Mouse (Mus musculus) midbrain, embryonic 16.5 days (tissue): ENCODE measurements around the gene Sv2c. TPM values are rescaled to one million over a fixed set of nuclear protein-coding genes. Genes with fewer than 3 reads are reported as not detected.
"Not testable (repeated sequence)": the region's sequence is repeated elsewhere in the genome, so short reads cannot be mapped to it uniquely, and the experiment has no call there.

ENCODE experiments used
- ATAC-seq: fragments of 200-750 bp; cut with Nextera tagmentation; 2 replicates; pipeline ENCODE4 v1.8.0; 2017; ENCODE audit warnings: moderate TSS enrichment
- H3K27ac ChIP-seq: fragments of 300-500 bp; sonication (generic); 2 replicates; pipeline ENCODE4 v1.5.1; 2014; ENCODE audit warnings: mild to moderate bottlenecking, low read length, mixed read lengths
- H3K27me3 ChIP-seq: fragments of 300-500 bp; sonication (generic); 2 replicates; pipeline ENCODE4 v1.6.1; 2014; ENCODE audit warnings: low read depth, low read length, mixed read lengths; ENCODE audit not compliant: control insufficient read depth, insufficient read depth
- H3K36me3 ChIP-seq: fragments of 300-500 bp; sonication (generic); 2 replicates; pipeline ENCODE4 v1.6.1; 2014; ENCODE audit warnings: mild to moderate bottlenecking, low read length, moderate library complexity, mixed read lengths; ENCODE audit not compliant: control insufficient read depth, insufficient read depth
- H3K4me1 ChIP-seq: fragments of 300-500 bp; sonication (generic); 2 replicates; pipeline ENCODE4 v1.6.1; 2014; ENCODE audit warnings: mild to moderate bottlenecking, low read length, mixed read lengths; ENCODE audit not compliant: control insufficient read depth, insufficient read depth
- H3K4me2 ChIP-seq: fragments of 300-500 bp; sonication (generic); 2 replicates; pipeline ENCODE4 v1.6.1; 2014; ENCODE audit warnings: mild to moderate bottlenecking, low read length, mixed read lengths
- H3K4me3 ChIP-seq: fragments of 300-500 bp; sonication (generic); 2 replicates; pipeline ENCODE4 v1.5.1; 2014; ENCODE audit warnings: low read depth, mild to moderate bottlenecking, low read length, moderate library complexity, mixed read lengths
- H3K9ac ChIP-seq: fragments of 300-500 bp; sonication (generic); 2 replicates; pipeline ENCODE4 v1.6.1; 2014; ENCODE audit warnings: low read depth, low read length, mixed read lengths
- H3K9me3 ChIP-seq: fragments of 300-500 bp; sonication (generic); replicated peaks from 2 replicates; pipeline ENCODE4 v1.6.1; 2014; ENCODE audit warnings: mild to moderate bottlenecking, low read length, mixed read lengths; ENCODE audit not compliant: control insufficient read depth, poor library complexity, severe bottlenecking
- WGBS: fragments of 180-500 bp; shearing (Covaris S2); extraction: QIAGEN DNeasy Blood & Tissue Kit; methylation state at CpG from one replicate; pipeline ENCODE4 v1.1.7; 2014; 5-methylcytosine and 5-hydroxymethylcytosine counted together
- polyA plus RNA-seq: library from polyadenylated mRNA; unstranded; fragments of >200 nt; fragmentation: Nextera tagmentation; extraction: Ambion mirVana; gene quantifications from 2 replicates; pipeline ENCODE4 v1.2.1, GENCODE M21; 2015

Gene Sv2c
- polyA plus RNA-seq, 1 experiment from 2014 or later, result 9.2 TPM

DNA sequence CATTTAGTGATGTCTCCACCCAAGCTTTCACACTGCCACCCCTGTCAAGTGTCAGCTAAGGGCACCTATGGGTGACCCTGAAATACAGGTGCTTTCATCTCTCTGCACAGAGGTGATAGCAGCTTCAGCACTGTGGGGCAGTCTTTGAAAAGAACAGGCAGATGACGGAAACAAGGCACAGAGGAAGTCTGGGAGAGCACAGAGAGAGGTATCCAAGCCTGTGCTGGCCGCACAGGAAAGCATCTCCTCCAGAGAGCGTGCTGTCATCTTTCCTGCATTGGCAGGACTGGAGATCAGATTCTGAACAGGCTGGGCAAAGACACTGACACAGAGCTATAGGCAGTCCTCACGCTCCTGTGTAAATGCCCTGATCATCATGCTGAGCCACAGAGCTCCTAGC lies 41.4 kb downstream of the Sv2c start:
- Histone ChIP-seq H3K9ac (no peak overlapping the region), H3K4me2 (no peak overlapping the region), H3K4me3 (no peak overlapping the region), H3K9me3 (no peaks in the 10 kb centered on the region), H3K36me3 (no peaks in the 10 kb centered on the region), H3K27me3 (no peaks in the 10 kb centered on the region), H3K27ac (no peak overlapping the region), H3K4me1 (no peaks in the 10 kb centered on the region)
- no peak for ATAC-seq
- 68% methylated on average over 4 of the region's 4 CpGs for WGBS

DNA sequence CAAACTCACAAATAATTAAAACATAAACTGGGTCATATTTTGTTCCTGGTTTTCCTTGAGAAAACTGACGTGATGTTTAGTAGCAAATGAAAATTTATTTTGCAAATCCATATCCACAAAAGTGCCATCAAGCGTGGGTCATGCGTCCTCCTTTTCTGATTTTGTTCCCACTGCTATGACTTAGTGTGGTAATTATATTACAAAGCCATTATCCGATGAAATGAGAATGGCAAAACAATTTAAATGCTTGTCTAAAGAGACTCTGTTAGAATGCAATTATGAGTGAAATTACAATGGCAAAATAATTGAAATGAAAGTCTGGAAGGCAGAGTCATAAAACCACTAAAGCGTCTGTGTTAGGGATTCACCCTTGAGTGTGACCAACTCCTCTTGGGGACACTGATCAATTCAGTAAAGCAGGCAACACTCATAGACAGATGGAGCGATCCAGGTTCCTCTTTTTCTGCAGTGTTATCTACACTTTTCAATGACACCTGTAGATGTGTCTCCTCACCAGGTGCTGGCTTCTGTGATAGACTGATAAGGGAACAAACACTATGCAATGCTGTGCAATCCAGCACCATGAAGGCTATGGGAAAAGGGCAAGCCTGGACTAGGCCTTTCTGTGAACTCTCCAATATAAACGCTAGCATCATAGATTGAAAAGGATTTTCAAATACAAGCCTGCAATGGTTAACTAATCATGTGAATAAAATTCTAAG lies 46.6 kb downstream of the Sv2c start:
- H3K9ac ChIP-seq, result no peak overlapping the region
- H3K4me3 ChIP-seq, result no peak overlapping the region
- 79% methylated on average over 7 of the region's 7 CpGs for WGBS
- no peak for ATAC-seq
- no peaks in the 10 kb centered on the region for H3K4me1 ChIP-seq
- no peak overlapping the region for H3K27ac ChIP-seq
- H3K27me3 ChIP-seq, result no peaks in the 10 kb centered on the region
- H3K36me3 ChIP-seq, result no peaks in the 10 kb centered on the region
- no peak overlapping the region for H3K4me2 ChIP-seq
- no peaks in the 10 kb centered on the region for H3K9me3 ChIP-seq

- H3K4me2 ChIP-seq, ATAC-seq, H3K4me3 ChIP-seq, H3K4me1 ChIP-seq, H3K9me3 ChIP-seq, H3K9ac ChIP-seq, H3K36me3 ChIP-seq, H3K27ac ChIP-seq, H3K27me3 ChIP-seq: not testable (repeated sequence)
- WGBS, result 95% methylated on average over 1 of the region's 1 CpGs
These were observed 50.6 kb downstream of the Sv2c start, which contains the start of gene Gm17190 for GRCm38 (mm10) chr13:96081754-96082153. TSS of gene Gm17190 (plus strand) at chr13:96082054.

- 90% methylated on average over 3 of the region's 3 CpGs for WGBS
- ATAC-seq, result not testable (repeated sequence)
These were observed 51.1 kb downstream of the Sv2c start, which contains the start of gene Gm20075 for GRCm38 (mm10) chr13:96081276-96081675. TSS of gene Gm20075 (minus strand) at chr13:96081376.

GRCm38 (mm10) chr13:96073555-96073954 lies 58.8 kb downstream of the Sv2c start:
- Histone ChIP-seq H3K4me1 (peaks cover 5% of the 10 kb centered on the region), H3K36me3 (no peaks in the 10 kb centered on the region), H3K27ac (no peak overlapping the region), H3K9me3 (no peaks in the 10 kb centered on the region), H3K4me3 (no peak overlapping the region), H3K27me3 (no peaks in the 10 kb centered on the region), H3K9ac (no peak overlapping the region), H3K4me2 (no peak overlapping the region)
- ATAC-seq, result no peak
- 46% methylated on average over 8 of the region's 8 CpGs for WGBS

More at GRCm38 (mm10) chr13:96081276-96081675, 51.1 kb downstream of the Sv2c start, which contains the start of gene Gm20075:
- not testable (repeated sequence) for H3K27ac ChIP-seq, H3K4me1 ChIP-seq, H3K27me3 ChIP-seq, H3K9ac ChIP-seq, H3K9me3 ChIP-seq, H3K36me3 ChIP-seq, H3K4me3 ChIP-seq, H3K4me2 ChIP-seq

GRCm38 (mm10) chr13:96052755-96053154 lies 79.6 kb downstream of the Sv2c start:
- no peak for ATAC-seq
- no peaks in the 10 kb centered on the region for H3K9me3 ChIP-seq
- WGBS, result 85% methylated on average over 3 of the region's 3 CpGs
- no peak overlapping the region for H3K9ac ChIP-seq
- no peak overlapping the region for H3K4me3 ChIP-seq
- no peaks in the 10 kb centered on the region for H3K4me1 ChIP-seq
- H3K27ac ChIP-seq, result no peak overlapping the region
- H3K4me2 ChIP-seq, result no peak overlapping the region
- H3K36me3 ChIP-seq, result no peaks in the 10 kb centered on the region
- no peaks in the 10 kb centered on the region for H3K27me3 ChIP-seq

DNA sequence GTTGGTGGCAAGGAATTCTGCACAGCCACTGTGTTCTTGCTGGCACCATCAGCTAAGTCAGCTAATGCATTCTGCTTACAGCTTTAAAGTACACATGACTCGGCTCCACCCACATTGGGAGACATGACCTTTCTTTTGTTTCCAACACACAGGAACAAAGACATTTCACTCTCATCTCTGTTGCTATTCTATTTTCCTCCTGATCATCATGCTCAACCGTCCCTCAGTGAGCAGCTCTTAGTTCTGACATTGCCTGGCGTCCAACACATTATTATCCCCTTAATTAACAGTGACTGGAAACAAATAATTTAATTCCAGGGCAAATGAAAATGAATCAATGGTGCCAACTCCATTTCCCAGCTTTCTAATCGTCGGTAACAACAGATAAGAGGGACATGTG lies 87.0 kb downstream of the Sv2c start:
- no peaks in the 10 kb centered on the region for H3K27me3 ChIP-seq
- H3K9me3 ChIP-seq, result no peaks in the 10 kb centered on the region
- no peak overlapping the region for H3K9ac ChIP-seq
- H3K4me1 ChIP-seq, result no peaks in the 10 kb centered on the region
- no peak overlapping the region for H3K4me2 ChIP-seq
- no peak for ATAC-seq
- H3K36me3 ChIP-seq, result no peaks in the 10 kb centered on the region
- 33% methylated on average over 5 of the region's 5 CpGs for WGBS
- H3K4me3 ChIP-seq, result no peak overlapping the region
- H3K27ac ChIP-seq, result no peak overlapping the region

DNA sequence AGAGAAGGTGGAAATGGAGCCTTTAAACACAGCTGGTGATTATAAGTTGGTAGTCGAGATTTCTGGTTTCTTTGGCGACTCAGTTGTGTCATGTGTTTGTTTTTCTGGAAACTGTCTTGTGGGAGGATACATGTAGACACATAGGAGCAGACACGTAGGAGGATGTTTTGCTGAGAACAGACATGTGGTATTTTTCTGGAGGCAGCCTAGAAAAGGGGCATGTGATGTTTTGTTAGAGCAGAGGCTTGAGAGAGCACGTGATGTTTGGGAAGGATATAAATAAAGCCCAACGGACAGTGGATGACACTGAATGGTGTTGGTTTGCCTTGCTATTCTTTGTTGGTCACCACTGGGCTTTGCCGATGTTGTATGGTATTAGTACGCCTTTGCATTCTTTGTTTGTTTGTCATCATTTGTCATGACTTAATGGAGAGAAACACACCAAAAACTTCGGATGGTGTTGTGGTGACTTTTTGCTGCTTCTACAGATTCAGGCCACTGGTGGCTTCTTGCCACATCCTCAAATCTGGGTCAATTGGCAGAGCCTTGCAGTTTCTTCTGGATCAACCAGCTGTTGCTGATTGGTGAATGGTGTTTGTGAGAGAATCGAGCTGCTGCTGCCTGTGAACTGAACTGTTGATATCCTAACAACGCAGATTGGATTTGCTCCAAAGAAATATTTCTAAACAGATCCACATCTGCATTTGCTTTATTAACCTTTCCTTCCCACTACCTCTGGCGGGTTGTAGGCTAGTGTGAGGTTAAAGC lies 91.9 kb downstream of the Sv2c start:
- H3K9ac ChIP-seq, result no peak overlapping the region
- ATAC-seq, result no peak

DNA sequence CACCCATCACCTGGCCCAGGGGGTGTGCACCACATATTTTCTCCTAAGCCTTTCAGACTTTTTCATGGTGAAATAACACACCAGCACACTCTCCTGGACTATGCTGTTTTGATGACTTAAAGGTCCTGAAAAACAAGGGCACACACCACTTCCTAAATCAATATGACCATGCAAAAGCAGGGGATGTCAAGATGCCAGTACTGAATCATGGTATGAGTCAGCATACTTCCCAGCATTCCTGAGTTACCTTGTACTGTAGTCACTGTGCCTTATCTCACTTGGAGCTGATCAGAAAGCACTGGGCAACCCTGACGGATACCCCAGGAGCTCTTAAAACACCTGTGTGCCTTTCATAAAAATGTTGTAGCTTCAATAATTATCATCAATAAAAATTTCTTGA lies 92.8 kb downstream of the Sv2c start:
- 81% methylated on average over 1 of the region's 1 CpGs for WGBS
- Histone ChIP-seq H3K4me3 (no peak overlapping the region), H3K27ac (no peak overlapping the region), H3K9me3 (no peaks in the 10 kb centered on the region), H3K36me3 (no peaks in the 10 kb centered on the region), H3K9ac (no peak overlapping the region), H3K4me1 (no peaks in the 10 kb centered on the region), H3K27me3 (no peaks in the 10 kb centered on the region), H3K4me2 (no peak overlapping the region)
- ATAC-seq, result no peak

More for the DNA sequence above, 91.9 kb downstream of the Sv2c start:
- H3K9me3 ChIP-seq, result no peaks in the 10 kb centered on the region
- H3K4me2 ChIP-seq, result no peak overlapping the region
- no peaks in the 10 kb centered on the region for H3K27me3 ChIP-seq
- no peak overlapping the region for H3K4me3 ChIP-seq
- no peak overlapping the region for H3K27ac ChIP-seq
- WGBS, result 87% methylated on average over 11 of the region's 11 CpGs
- no peaks in the 10 kb centered on the region for H3K36me3 ChIP-seq
- H3K4me1 ChIP-seq, result no peaks in the 10 kb centered on the region
